Mouse (Mus musculus): Measurements from ENCODE around the gene Hist1h3b. TPM values are rescaled to one million over a fixed set of nuclear protein-coding genes. Genes with fewer than 3 reads are reported as not detected.
"Not testable (repeated sequence)": the region's sequence is repeated elsewhere in the genome, so short reads cannot be mapped to it uniquely, and the experiment has no call there.

Gene Hist1h3b
- polyA plus RNA-seq, 1 experiment from 2014 or later = 1.5 TPM

GRCm38 (mm10) chr13:23757921-23758320 lies 5.9 kb downstream of the Hist1h3b start:
- Histone ChIP-seq H3K9me3 (ENCODE audit: control insufficient read depth) (no peaks in the 10 kb centered on the region), H3K4me2 (replicated peaks; ENCODE audit: low read depth) (peak overlapping the region; percentile 66; the same call in 1 of the 2 replicates), H3K27me3 (replicated peaks; ENCODE audit: control insufficient read depth, insufficient read depth, low read length) (no peaks in the 10 kb centered on the region), H3K36me3 (ENCODE audit: control insufficient read depth, insufficient read depth) (no peaks in the 10 kb centered on the region), H3K27ac (ENCODE audit: low read depth, low read length) (no peak overlapping the region), H3K9ac (ENCODE audit: low read depth, low read length) (no peak overlapping the region), H3K4me1 (replicated peaks; ENCODE audit: control insufficient read depth, insufficient read depth, low read length) (peaks cover 5% of the 10 kb centered on the region; the same call in 1 of the 2 replicates), H3K4me3 (ENCODE audit: low read depth, low read length) (no peak overlapping the region)
- no peak for ATAC-seq
- 41% methylated on average over 3 of the region's 3 CpGs for WGBS
- TF ChIP-seq CTCF (IDR thresholded peaks at IDR 0.05; ENCODE audit: low read depth) = no peak

- no peak for ATAC-seq
- Histone ChIP-seq H3K27ac (ENCODE audit: low read depth, low read length) (no peak overlapping the region), H3K9me3 (ENCODE audit: control insufficient read depth) (no peaks in the 10 kb centered on the region), H3K4me2 (replicated peaks; ENCODE audit: low read depth) (no peak overlapping the region), H3K4me3 (ENCODE audit: low read depth, low read length) (no peak overlapping the region), H3K4me1 (replicated peaks; ENCODE audit: control insufficient read depth, insufficient read depth, low read length) (peaks cover 10% of the 10 kb centered on the region), H3K36me3 (ENCODE audit: control insufficient read depth, insufficient read depth) (no peaks in the 10 kb centered on the region), H3K9ac (ENCODE audit: low read depth, low read length) (no peak overlapping the region), H3K27me3 (replicated peaks; ENCODE audit: control insufficient read depth, insufficient read depth, low read length) (no peaks in the 10 kb centered on the region)
- no peak for TF ChIP-seq CTCF (IDR thresholded peaks at IDR 0.05; ENCODE audit: low read depth)
- 82% methylated on average over 3 of the region's 3 CpGs for WGBS
Observed at GRCm38 (mm10) chr13:23759251-23759771, 7.2 kb downstream of the Hist1h3b start.

GRCm38 (mm10) chr13:23759916-23760239 lies 7.8 kb downstream of the Hist1h3b start:
- Histone ChIP-seq H3K4me2 (replicated peaks; ENCODE audit: low read depth) (no peak overlapping the region; the same call in 1 of the 2 replicates), H3K9me3 (ENCODE audit: control insufficient read depth) (no peaks in the 10 kb centered on the region), H3K4me1 (replicated peaks; ENCODE audit: control insufficient read depth, insufficient read depth, low read length) (peaks cover 12% of the 10 kb centered on the region), H3K27me3 (replicated peaks; ENCODE audit: control insufficient read depth, insufficient read depth, low read length) (no peaks in the 10 kb centered on the region), H3K36me3 (ENCODE audit: control insufficient read depth, insufficient read depth) (no peaks in the 10 kb centered on the region), H3K4me3 (ENCODE audit: low read depth, low read length) (no peak overlapping the region), H3K27ac (ENCODE audit: low read depth, low read length) (no peak overlapping the region), H3K9ac (ENCODE audit: low read depth, low read length) (no peak overlapping the region)
- 77% methylated on average over 1 of the region's 1 CpGs for WGBS
- ATAC-seq = no peak
- no peak for TF ChIP-seq CTCF (IDR thresholded peaks at IDR 0.05; ENCODE audit: low read depth)

GRCm38 (mm10) chr13:23760240-23760971 lies 8.3 kb downstream of the Hist1h3b start:
- no peak for ATAC-seq
- Histone ChIP-seq H3K4me2 (replicated peaks; ENCODE audit: low read depth) (peak overlapping the region; percentile 88), H3K27me3 (replicated peaks; ENCODE audit: control insufficient read depth, insufficient read depth, low read length) (no peaks in the 10 kb centered on the region)

GRCm38 (mm10) chr13:23760972-23761864 lies 9.2 kb downstream of the Hist1h3b start, which contains the start of gene Hist1h4a:
Gene Hist1h4a (minus strand): TSS chr13:23761230.
- H3K4me2 ChIP-seq (replicated peaks; ENCODE audit: low read depth) = peak within 1 kb of the TSS; percentile 88
- under 1% methylated on average over 66 of the region's 72 CpGs for WGBS
- no peaks in the 10 kb centered on the region for H3K9me3 ChIP-seq (ENCODE audit: control insufficient read depth)
- peak within 1 kb of the TSS; percentile 26 for H3K9ac ChIP-seq (ENCODE audit: low read depth, low read length)
- peak; percentile 66 for ATAC-seq
- no peaks in the 10 kb centered on the region for H3K27me3 ChIP-seq (replicated peaks; ENCODE audit: control insufficient read depth, insufficient read depth, low read length)
- H3K27ac ChIP-seq (ENCODE audit: low read depth, low read length) = peak within 1 kb of the TSS; percentile 85
- no peaks in the 10 kb centered on the region for H3K36me3 ChIP-seq (ENCODE audit: control insufficient read depth, insufficient read depth)
- TF ChIP-seq CTCF (IDR thresholded peaks at IDR 0.05; ENCODE audit: low read depth) = no peak
- peaks cover 12% of the 10 kb centered on the region for H3K4me1 ChIP-seq (replicated peaks; ENCODE audit: control insufficient read depth, insufficient read depth, low read length)
- peak within 1 kb of the TSS; percentile 44 for H3K4me3 ChIP-seq (ENCODE audit: low read depth, low read length)

More at GRCm38 (mm10) chr13:23760240-23760971, 8.3 kb downstream of the Hist1h3b start:
- H3K4me1 ChIP-seq (replicated peaks; ENCODE audit: control insufficient read depth, insufficient read depth, low read length) = peaks cover 12% of the 10 kb centered on the region
- H3K27ac ChIP-seq (ENCODE audit: low read depth, low read length) = peak overlapping the region; percentile 85
- peak overlapping the region; percentile 26 for H3K9ac ChIP-seq (ENCODE audit: low read depth, low read length)
- no peaks in the 10 kb centered on the region for H3K36me3 ChIP-seq (ENCODE audit: control insufficient read depth, insufficient read depth)
- TF ChIP-seq CTCF (IDR thresholded peaks at IDR 0.05; ENCODE audit: low read depth) = peak; percentile 39
- H3K4me3 ChIP-seq (ENCODE audit: low read depth, low read length) = peak overlapping the region; percentile 44
- under 1% methylated on average over 19 of the region's 27 CpGs for WGBS
- H3K9me3 ChIP-seq (ENCODE audit: control insufficient read depth) = no peaks in the 10 kb centered on the region

- H3K9me3 ChIP-seq (ENCODE audit: control insufficient read depth); H3K36me3 ChIP-seq (ENCODE audit: control insufficient read depth, insufficient read depth); H3K27me3 ChIP-seq (replicated peaks; ENCODE audit: control insufficient read depth, insufficient read depth, low read length): not testable (repeated sequence)
- H3K9ac ChIP-seq (ENCODE audit: low read depth, low read length) = peak within 1 kb of the TSS; percentile 62; the same call in 1 of the 2 replicates
- H3K4me2 ChIP-seq (replicated peaks; ENCODE audit: low read depth) = peak within 1 kb of the TSS; percentile 88
- ATAC-seq = peak; percentile 64
- WGBS = under 1% methylated on average over 30 of the region's 52 CpGs
- peak within 1 kb of the TSS; percentile 85 for H3K27ac ChIP-seq (ENCODE audit: low read depth, low read length)
- H3K4me3 ChIP-seq (ENCODE audit: low read depth, low read length) = peak within 1 kb of the TSS; percentile 52
- H3K4me1 ChIP-seq (replicated peaks; ENCODE audit: control insufficient read depth, insufficient read depth, low read length) = peaks cover 12% of the 10 kb centered on the region
Observed at GRCm38 (mm10) chr13:23761871-23762821, 10.1 kb downstream of the Hist1h3b start, which contains the start of gene Hist1h3a. Gene Hist1h3a (minus strand): TSS chr13:23762386.

Measured in intestine, postnatal 0 days (tissue).